Mouse (Mus musculus): ENCODE data around the gene 1700092M07Rik. TPM values are rescaled to one million over a fixed set of nuclear protein-coding genes. Genes with fewer than 3 reads are reported as not detected.

1700092M07Rik gene
- polyA plus RNA-seq (2016; fragmentation: Nextera tagmentation; extraction: Ambion mirVana), result 2.3 and 3.6 TPM in 2 replicates

GRCm38 (mm10) chr19:8740603-8741002, at the start of gene 1700092M07Rik:
1700092M07Rik (plus strand) TSS chr19:8740718.
- Histone ChIP-seq H3K36me3 (peaks cover 49% of the 10 kb centered on the region), H3K9ac (peak within 1 kb of the TSS; percentile 83), H3K4me1 (peaks cover 19% of the 10 kb centered on the region), H3K27ac (peak within 1 kb of the TSS; percentile 69; the same call in 1 of the 2 replicates), H3K9me3 (no peaks in the 10 kb centered on the region), H3K4me3 (peak within 1 kb of the TSS; percentile 76), H3K27me3 (replicated peaks) (no peaks in the 10 kb centered on the region), H3K4me2 (replicated peaks) (peak within 1 kb of the TSS; percentile 89)
- peak; percentile 37 for ATAC-seq (ENCODE audit: low FRiP score, low read depth)
- WGBS, result 69% methylated on average over 14 of the region's 14 CpGs

- H3K4me3 ChIP-seq, result no peak overlapping the region
- no peak overlapping the region for H3K4me2 ChIP-seq (replicated peaks)
- H3K27ac ChIP-seq, result no peak overlapping the region
- no peaks in the 10 kb centered on the region for H3K9me3 ChIP-seq
- ATAC-seq (ENCODE audit: low FRiP score, low read depth), result no peak
- WGBS, result 62% methylated on average over 9 of the region's 9 CpGs
- no peaks in the 10 kb centered on the region for H3K4me1 ChIP-seq
- H3K27me3 ChIP-seq (replicated peaks), result no peaks in the 10 kb centered on the region
- no peaks in the 10 kb centered on the region for H3K36me3 ChIP-seq
- H3K9ac ChIP-seq, result no peak overlapping the region
Observed at GRCm38 (mm10) chr19:8691871-8692539, 48.5 kb upstream of the 1700092M07Rik start.

GRCm38 (mm10) chr19:8692740-8693139, 47.8 kb upstream of the 1700092M07Rik start:
- no peaks in the 10 kb centered on the region for H3K27me3 ChIP-seq (replicated peaks)
- 52% methylated on average over 5 of the region's 5 CpGs for WGBS
- H3K9ac ChIP-seq, result no peak overlapping the region
- no peaks in the 10 kb centered on the region for H3K9me3 ChIP-seq
- no peak for ATAC-seq (ENCODE audit: low FRiP score, low read depth)
- no peak overlapping the region for H3K27ac ChIP-seq
- no peaks in the 10 kb centered on the region for H3K4me1 ChIP-seq
- no peaks in the 10 kb centered on the region for H3K36me3 ChIP-seq
- no peak overlapping the region for H3K4me3 ChIP-seq
- H3K4me2 ChIP-seq (replicated peaks), result no peak overlapping the region

- Histone ChIP-seq H3K4me2 (replicated peaks) (no peak overlapping the region), H3K4me3 (no peak overlapping the region), H3K4me1 (no peaks in the 10 kb centered on the region), H3K36me3 (no peaks in the 10 kb centered on the region), H3K9ac (no peak overlapping the region), H3K27me3 (replicated peaks) (no peaks in the 10 kb centered on the region), H3K27ac (no peak overlapping the region), H3K9me3 (no peaks in the 10 kb centered on the region)
- peak; percentile 56 for ATAC-seq (ENCODE audit: low FRiP score, low read depth)
- 57% methylated on average over 6 of the region's 6 CpGs for WGBS
Observed at GRCm38 (mm10) chr19:8695330-8695729, 45.2 kb upstream of the 1700092M07Rik start.

GRCm38 (mm10) chr19:8699652-8700051, 40.9 kb upstream of the 1700092M07Rik start:
- ATAC-seq (ENCODE audit: low FRiP score, low read depth), result no peak
- no peaks in the 10 kb centered on the region for H3K4me1 ChIP-seq

GRCm38 (mm10) chr19:8702458-8702857, 38.1 kb upstream of the 1700092M07Rik start:
- Histone ChIP-seq H3K4me2 (replicated peaks) (no peak overlapping the region), H3K4me1 (no peaks in the 10 kb centered on the region), H3K9ac (no peak overlapping the region), H3K27me3 (replicated peaks) (no peaks in the 10 kb centered on the region), H3K36me3 (peaks cover 11% of the 10 kb centered on the region), H3K9me3 (no peaks in the 10 kb centered on the region), H3K4me3 (no peak overlapping the region), H3K27ac (no peak overlapping the region)
- ATAC-seq (ENCODE audit: low FRiP score, low read depth), result no peak
- WGBS, result 66% methylated on average over 3 of the region's 3 CpGs

More at GRCm38 (mm10) chr19:8699652-8700051, 40.9 kb upstream of the 1700092M07Rik start:
- WGBS, result 83% methylated on average over 9 of the region's 9 CpGs
- Histone ChIP-seq H3K4me3 (no peak overlapping the region), H3K9me3 (no peaks in the 10 kb centered on the region), H3K4me2 (replicated peaks) (no peak overlapping the region), H3K27ac (no peak overlapping the region), H3K27me3 (replicated peaks) (no peaks in the 10 kb centered on the region), H3K9ac (no peak overlapping the region), H3K36me3 (no peaks in the 10 kb centered on the region)

- WGBS, result 57% methylated on average over 4 of the region's 4 CpGs
- Histone ChIP-seq H3K9ac (no peak overlapping the region), H3K27ac (no peak overlapping the region), H3K9me3 (no peaks in the 10 kb centered on the region), H3K36me3 (peaks cover 22% of the 10 kb centered on the region), H3K27me3 (replicated peaks) (no peaks in the 10 kb centered on the region), H3K4me1 (no peaks in the 10 kb centered on the region), H3K4me2 (replicated peaks) (no peak overlapping the region), H3K4me3 (no peak overlapping the region)
- ATAC-seq (ENCODE audit: low FRiP score, low read depth), result no peak
Observed at GRCm38 (mm10) chr19:8703571-8703970, 36.9 kb upstream of the 1700092M07Rik start.

- Histone ChIP-seq H3K27me3 (replicated peaks) (no peaks in the 10 kb centered on the region), H3K36me3 (peaks cover 38% of the 10 kb centered on the region), H3K4me3 (no peak overlapping the region), H3K9me3 (no peaks in the 10 kb centered on the region), H3K9ac (no peak overlapping the region), H3K4me1 (no peaks in the 10 kb centered on the region), H3K4me2 (replicated peaks) (no peak overlapping the region), H3K27ac (no peak overlapping the region)
- WGBS, result 75% methylated on average over 6 of the region's 6 CpGs
- no peak for ATAC-seq (ENCODE audit: low FRiP score, low read depth)
Observed at GRCm38 (mm10) chr19:8705026-8705708, 35.4 kb upstream of the 1700092M07Rik start.

GRCm38 (mm10) chr19:8706132-8706667, 34.3 kb upstream of the 1700092M07Rik start:
- no peak overlapping the region for H3K4me2 ChIP-seq (replicated peaks)
- ATAC-seq (ENCODE audit: low FRiP score, low read depth), result no peak
- peaks cover 48% of the 10 kb centered on the region for H3K36me3 ChIP-seq
- H3K27ac ChIP-seq, result no peak overlapping the region
- H3K27me3 ChIP-seq (replicated peaks), result no peaks in the 10 kb centered on the region
- H3K4me1 ChIP-seq, result 0 out of 2 replicates have a peak, but pooled peaks cover 7% of the 10 kb centered on the region
- no peak overlapping the region for H3K4me3 ChIP-seq
- 89% methylated on average over 7 of the region's 7 CpGs for WGBS
- H3K9ac ChIP-seq, result no peak overlapping the region
- no peaks in the 10 kb centered on the region for H3K9me3 ChIP-seq

GRCm38 (mm10) chr19:8706930-8707329, 33.6 kb upstream of the 1700092M07Rik start:
- ATAC-seq (ENCODE audit: low FRiP score, low read depth), result no peak
- WGBS, result 97% methylated on average over 7 of the region's 7 CpGs
- Histone ChIP-seq H3K27ac (no peak overlapping the region), H3K9ac (no peak overlapping the region), H3K36me3 (peaks cover 55% of the 10 kb centered on the region), H3K4me2 (replicated peaks) (no peak overlapping the region), H3K27me3 (replicated peaks) (no peaks in the 10 kb centered on the region), H3K9me3 (no peaks in the 10 kb centered on the region), H3K4me3 (no peak overlapping the region), H3K4me1 (peaks cover 13% of the 10 kb centered on the region)

- H3K36me3 ChIP-seq, result peaks cover 55% of the 10 kb centered on the region
- no peak overlapping the region for H3K9ac ChIP-seq
- no peaks in the 10 kb centered on the region for H3K9me3 ChIP-seq
- no peaks in the 10 kb centered on the region for H3K27me3 ChIP-seq (replicated peaks)
- H3K4me2 ChIP-seq (replicated peaks), result no peak overlapping the region
- H3K4me1 ChIP-seq, result peaks cover 21% of the 10 kb centered on the region
- 95% methylated on average over 8 of the region's 8 CpGs for WGBS
- no peak for ATAC-seq (ENCODE audit: low FRiP score, low read depth)
- H3K4me3 ChIP-seq, result no peak overlapping the region
- no peak overlapping the region for H3K27ac ChIP-seq
Observed at GRCm38 (mm10) chr19:8708954-8709353, 31.6 kb upstream of the 1700092M07Rik start.

GRCm38 (mm10) chr19:8710057-8710456, 30.5 kb upstream of the 1700092M07Rik start:
- Histone ChIP-seq H3K4me3 (no peak overlapping the region), H3K27ac (no peak overlapping the region), H3K4me1 (peaks cover 21% of the 10 kb centered on the region), H3K9ac (no peak overlapping the region), H3K27me3 (replicated peaks) (no peaks in the 10 kb centered on the region), H3K36me3 (peaks cover 55% of the 10 kb centered on the region), H3K4me2 (replicated peaks) (no peak overlapping the region), H3K9me3 (no peaks in the 10 kb centered on the region)
- WGBS, result 95% methylated on average over 2 of the region's 2 CpGs
- ATAC-seq (ENCODE audit: low FRiP score, low read depth), result no peak
